Mouse (Mus musculus): ENCODE measurements around the gene Pnkd.

GRCm38 (mm10) chr1:74248799-74249198, 35.9 kb upstream of the Pnkd start:
- TF ChIP-seq CTCF (IDR thresholded peaks at IDR 0.05; ENCODE audit: insufficient read depth, low read length): no peak
- TF ChIP-seq POLR2A (IDR thresholded peaks at IDR 0.05; ENCODE audit: borderline replicate concordance, extremely low read depth, low read depth, low read length): no peak
